ENCODE assay signal across 12 mouse cellular contexts in genomic region chrX:77546448-77546847, GRCm38 (mm10). TPM values are rescaled to one million over a fixed set of nuclear protein-coding genes. Genes with fewer than 3 reads are reported as not detected.
A peak's percentile ranks its signal among the peaks of the same experiment; 100 is the strongest.
DNase-seq lines count a peak whose midpoint lies in the region; ATAC-seq and TF ChIP-seq lines count a peak whose summit lies in the region.
"Had no signal": no experiment of that assay in that cellular context is flagged by ENCODE, and none has a peak within 500 bp of the region (broad histone marks: within the 10 kb centered on the region; RNA-seq: fewer than 3 reads in every experiment).

No protein-coding gene starts in this region.

- no peak overlapping the region for H3K27ac ChIP-seq in kidney, adult 2 months (ENCODE audit: insufficient read depth, low read depth, low read length)
- H3K27ac ChIP-seq in cortical plate, adult 2 months (ENCODE audit: insufficient read depth, low read length): no peak overlapping the region
- no peak overlapping the region for H3K27ac ChIP-seq in stomach, postnatal 0 days (replicated peaks)
- no peak overlapping the region for H3K27ac ChIP-seq in hindbrain, embryonic 13.5 days

- DNase-seq in kidney, adult 2 months: no peak
- no peak for DNase-seq in kidney, adult 18-20 months
- peak; percentile 18 for DNase-seq in thymus, postnatal 14 days
- DNase-seq in thymus, postnatal 0 days (ENCODE audit: low spot score): no peak
- DNase-seq in stomach, postnatal 0 days (ENCODE audit: low spot score): no peak
- no peak for DNase-seq in cerebellum, adult 8-10 months
- DNase-seq: adrenal gland, adult 8-10 months; kidney, adult 9 months; layer of hippocampus, postnatal 36 days; lung, embryonic 14.5 days had no signal

- H3K9ac ChIP-seq in stomach, postnatal 0 days (ENCODE audit: low read length): no peak overlapping the region
- H3K9ac ChIP-seq in hindbrain, embryonic 13.5 days: no peak overlapping the region
- H3K9ac ChIP-seq: lung, embryonic 14.5 days had no signal

- H3K27me3 ChIP-seq in kidney, adult 2 months (replicated peaks; ENCODE audit: control insufficient read depth, insufficient read depth, low read length): no peaks in the 10 kb centered on the region
- no peaks in the 10 kb centered on the region for H3K27me3 ChIP-seq in stomach, postnatal 0 days (ENCODE audit: control insufficient read depth, insufficient read depth, low read length)
- no peaks in the 10 kb centered on the region for H3K27me3 ChIP-seq in hindbrain, embryonic 13.5 days

- peaks cover 14% of the 10 kb centered on the region; the same call in 1 of the 2 replicates for H3K4me1 ChIP-seq in kidney, adult 2 months (ENCODE audit: control insufficient read depth, insufficient read depth, low read length)
- 0 out of 2 replicates have a peak, but pooled peaks cover 1% of the 10 kb centered on the region for H3K4me1 ChIP-seq in cortical plate, adult 2 months (ENCODE audit: control insufficient read depth, insufficient read depth, low read length)
- H3K4me1 ChIP-seq in stomach, postnatal 0 days (replicated peaks; ENCODE audit: control insufficient read depth, insufficient read depth): no peaks in the 10 kb centered on the region
- no peaks in the 10 kb centered on the region for H3K4me1 ChIP-seq in hindbrain, embryonic 13.5 days (replicated peaks)

- no peak for ATAC-seq in stomach, postnatal 0 days (ENCODE audit: low FRiP score, low TSS enrichment)
- no peak for ATAC-seq in hindbrain, embryonic 13.5 days (ENCODE audit: low FRiP score)

- no peak for TF ChIP-seq EP300 in stomach, postnatal 0 days (optimal IDR thresholded peaks at IDR 0.05)

- H3K36me3 ChIP-seq in kidney, adult 2 months (ENCODE audit: control insufficient read depth, insufficient read depth, low read length): no peaks in the 10 kb centered on the region
- H3K36me3 ChIP-seq in stomach, postnatal 0 days (ENCODE audit: control insufficient read depth, insufficient read depth, low read length): no peaks in the 10 kb centered on the region
- H3K36me3 ChIP-seq in hindbrain, embryonic 13.5 days: no peaks in the 10 kb centered on the region

- WGBS in kidney, adult 2 months: 57% methylated on average over 1 of the region's 1 CpGs
- WGBS in stomach, postnatal 0 days: 78% methylated on average over 1 of the region's 1 CpGs
- WGBS in hindbrain, embryonic 13.5 days: 87% methylated on average over 1 of the region's 1 CpGs

- no peak overlapping the region for H3K4me2 ChIP-seq in stomach, postnatal 0 days (replicated peaks; ENCODE audit: low read depth)
- no peak overlapping the region for H3K4me2 ChIP-seq in hindbrain, embryonic 13.5 days
- H3K4me2 ChIP-seq: lung, embryonic 14.5 days had no signal

- TF ChIP-seq POLR2A in kidney, adult 2 months (IDR thresholded peaks at IDR 0.05; ENCODE audit: low read depth, low read length): no peak
- no peak for TF ChIP-seq POLR2A in cortical plate, adult 2 months (IDR thresholded peaks at IDR 0.05; ENCODE audit: extremely low read depth, insufficient read depth, low read length)

- H3K9me3 ChIP-seq in stomach, postnatal 0 days (ENCODE audit: control insufficient read depth, low read length): no peaks in the 10 kb centered on the region
- H3K9me3 ChIP-seq in hindbrain, embryonic 13.5 days: no peaks in the 10 kb centered on the region

- no peak overlapping the region for H3K4me3 ChIP-seq in kidney, adult 2 months (ENCODE audit: insufficient read depth, low read depth, low read length)
- no peak overlapping the region for H3K4me3 ChIP-seq in cortical plate, adult 2 months (ENCODE audit: insufficient read depth, low read length)
- H3K4me3 ChIP-seq in stomach, postnatal 0 days (ENCODE audit: low read depth, low read length): no peak overlapping the region
- H3K4me3 ChIP-seq in hindbrain, embryonic 13.5 days: no peak overlapping the region

- peak; percentile 37 for TF ChIP-seq CTCF in kidney, adult 2 months (conservative IDR thresholded peaks at IDR 0.05; ENCODE audit: insufficient read depth, insufficient read length, low read depth, low read length)
- TF ChIP-seq CTCF in cortical plate, adult 2 months (IDR thresholded peaks at IDR 0.05; ENCODE audit: extremely low read depth, insufficient read depth, low read length): 0 out of 2 replicates have a peak, but pooled peaks have one; percentile 6
- peak; percentile 47 for TF ChIP-seq CTCF in stomach, postnatal 0 days (IDR thresholded peaks at IDR 0.05; ENCODE audit: low read depth)

RNA-seq across cellular contexts. Expression of gene Tbl1x, which starts 35.6 kb away (rescaled TPM):
- 15.2 and 17.1 TPM in 2 replicates for polyA plus RNA-seq in kidney, adult 2 months (2012; rRNA removed)
- polyA plus RNA-seq in thymus, postnatal 0 days (2015; fragmentation: Nextera tagmentation; extraction: Ambion mirVana): 42.5 and 46.1 TPM in 2 replicates
- 33.1 and 33.4 TPM in 2 replicates for polyA plus RNA-seq in cortical plate, adult 2 months (2012; rRNA removed)
- polyA plus RNA-seq in stomach, postnatal 0 days (2015; fragmentation: Nextera tagmentation; extraction: Ambion mirVana): 24.3 and 25.7 TPM in 2 replicates
- 44.0 and 46.0 TPM in 2 replicates for polyA plus RNA-seq in hindbrain, embryonic 13.5 days (2015; fragmentation: Nextera tagmentation; extraction: Ambion mirVana)
